Mouse (Mus musculus) liver, postnatal 0 days (tissue): ENCODE measurements at regions not wholly inside any gene's neighbourhood (a gene's known extent, or its start where the extent isn't known, plus 50 kb on each side); places are given as distances from the start of the nearest gene placed in this dataset.

Experiments used
- ATAC-seq: fragments of 200-750 bp; cut with Nextera tagmentation; 2 replicates; pipeline ENCODE4 v1.8.0; 2017; ENCODE audit warnings: mild to moderate bottlenecking, moderate library complexity
- DNase-seq: peaks from one replicate; pipeline ENCODE4 v3.0.0-alpha.2; 2016
- H3K27ac ChIP-seq: fragments of 300-500 bp; sonication (generic); 2 replicates; pipeline ENCODE4 v1.5.1; 2014; ENCODE audit warnings: antibody characterized with exemption, moderate library complexity, mild to moderate bottlenecking, low read depth
- H3K27me3 ChIP-seq: fragments of 300-500 bp; sonication (generic); 2 replicates; pipeline ENCODE4 v1.6.1; 2014; ENCODE audit warnings: low read length, control low read depth, mixed read lengths; ENCODE audit not compliant: insufficient read depth
- H3K36me3 ChIP-seq: fragments of 300-500 bp; sonication (generic); replicated peaks from 2 replicates; pipeline ENCODE4 v1.6.1; 2014; ENCODE audit warnings: mild to moderate bottlenecking, control low read depth, low read length, moderate library complexity, mixed read lengths; ENCODE audit not compliant: insufficient read depth
- H3K4me1 ChIP-seq: fragments of 300-500 bp; sonication (generic); 2 replicates; pipeline ENCODE4 v1.6.1; 2014; ENCODE audit warnings: antibody characterized with exemption, mild to moderate bottlenecking, control low read depth; ENCODE audit not compliant: insufficient read depth
- H3K4me2 ChIP-seq: fragments of 300-500 bp; sonication (generic); 2 replicates; pipeline ENCODE4 v1.6.1; 2014; ENCODE audit warnings: low read depth, mild to moderate bottlenecking, low read length, moderate library complexity, mixed read lengths
- H3K4me3 ChIP-seq: fragments of 300-500 bp; sonication (generic); 2 replicates; pipeline ENCODE4 v1.5.1; 2014; ENCODE audit warnings: low read depth, low read length
- H3K9ac ChIP-seq: fragments of 300-500 bp; sonication (generic); replicated peaks from 2 replicates; pipeline ENCODE4 v1.6.1; 2014; ENCODE audit warnings: mild to moderate bottlenecking, moderate library complexity
- H3K9me3 ChIP-seq: fragments of 300-500 bp; sonication (generic); 2 replicates; pipeline ENCODE4 v1.6.1; 2016; ENCODE audit warnings: mild to moderate bottlenecking, control low read depth, low read length, mixed read lengths
- CTCF ChIP-seq: sonication (generic); IDR thresholded peaks from 2 replicates; pipeline ENCODE4 v1.5.1; 2016; ENCODE audit warnings: antibody characterized with exemption, low read depth
- EP300 ChIP-seq: IDR thresholded peaks from 2 replicates; pipeline ENCODE4 v1.6.1; 2016; ENCODE audit warnings: antibody characterized with exemption, low read depth, mild to moderate bottlenecking
- WGBS: fragments of 180-500 bp; shearing (Covaris S2); extraction: QIAGEN DNeasy Blood & Tissue Kit; methylation state at CpG from one replicate; pipeline ENCODE4 v1.1.7; 2014; ENCODE audit not compliant: insufficient replicate concordance; 5-methylcytosine and 5-hydroxymethylcytosine counted together

GRCm38 (mm10) chr5:28009386-28009785 lies 61.8 kb upstream of the Insig1 start:
- ATAC-seq (peak; percentile 5; the same call in 1 of the 2 replicates), DNase-seq (no peak)
- no peaks in the 10 kb centered on the region for H3K36me3 ChIP-seq
- no peak overlapping the region for H3K4me2 ChIP-seq
- no peak overlapping the region for H3K9ac ChIP-seq
- H3K4me3 ChIP-seq, result no peak overlapping the region
- no peak for TF ChIP-seq CTCF
- TF ChIP-seq EP300, result no peak
- peaks cover 19% of the 10 kb centered on the region; the same call in 1 of the 2 replicates for H3K4me1 ChIP-seq
- no peaks in the 10 kb centered on the region for H3K27me3 ChIP-seq
- H3K9me3 ChIP-seq, result no peaks in the 10 kb centered on the region
- peak overlapping the region; percentile 85 for H3K27ac ChIP-seq
- 81% methylated on average over 4 of the region's 4 CpGs for WGBS

GRCm38 (mm10) chr5:28009871-28010270 lies 61.3 kb upstream of the Insig1 start:
- H3K36me3 ChIP-seq, result no peaks in the 10 kb centered on the region
- H3K4me3 ChIP-seq, result no peak overlapping the region
- DNase-seq (peak; percentile 65), ATAC-seq (peak; percentile 90)
- H3K4me1 ChIP-seq, result peaks cover 15% of the 10 kb centered on the region; the same call in 1 of the 2 replicates
- TF ChIP-seq CTCF (no peak), EP300 (peak; percentile 84)
- H3K27me3 ChIP-seq, result no peaks in the 10 kb centered on the region
- H3K9ac ChIP-seq, result no peak overlapping the region
- no peak overlapping the region for H3K4me2 ChIP-seq
- H3K27ac ChIP-seq, result peak overlapping the region; percentile 85
- no peaks in the 10 kb centered on the region for H3K9me3 ChIP-seq
- WGBS, result 37% methylated on average over 2 of the region's 2 CpGs

- TF ChIP-seq CTCF, result no peak
- TF ChIP-seq EP300, result no peak
- peak; percentile 24 for ATAC-seq
Observed at GRCm38 (mm10) chr5:28010529-28010928, 60.6 kb upstream of the Insig1 start.

GRCm38 (mm10) chr5:28012496-28012895 lies 58.7 kb upstream of the Insig1 start:
- WGBS, result 74% methylated on average over 2 of the region's 2 CpGs
- no peak for ATAC-seq

More at GRCm38 (mm10) chr5:28010529-28010928, 60.6 kb upstream of the Insig1 start:
- DNase-seq, result no peak
- H3K4me3 ChIP-seq, result no peak overlapping the region
- WGBS, result 73% methylated on average over 3 of the region's 3 CpGs
- H3K27me3 ChIP-seq, result no peaks in the 10 kb centered on the region
- no peak overlapping the region for H3K9ac ChIP-seq
- peak overlapping the region; percentile 85 for H3K27ac ChIP-seq
- no peaks in the 10 kb centered on the region for H3K9me3 ChIP-seq
- H3K36me3 ChIP-seq, result no peaks in the 10 kb centered on the region
- no peak overlapping the region for H3K4me2 ChIP-seq
- peaks cover 12% of the 10 kb centered on the region; the same call in 1 of the 2 replicates for H3K4me1 ChIP-seq

GRCm38 (mm10) chr5:28013619-28014273 lies 57.4 kb upstream of the Insig1 start:
- Histone ChIP-seq H3K9me3 (no peaks in the 10 kb centered on the region), H3K27me3 (no peaks in the 10 kb centered on the region), H3K4me2 (no peak overlapping the region), H3K27ac (no peak overlapping the region), H3K4me3 (no peak overlapping the region), H3K9ac (no peak overlapping the region), H3K36me3 (no peaks in the 10 kb centered on the region), H3K4me1 (peaks cover 12% of the 10 kb centered on the region; the same call in 1 of the 2 replicates)
- 32% methylated on average over 6 of the region's 6 CpGs for WGBS
- ATAC-seq (no peak), DNase-seq (no peak)
- TF ChIP-seq EP300 (no peak), CTCF (no peak)

More at GRCm38 (mm10) chr5:28012496-28012895, 58.7 kb upstream of the Insig1 start:
- H3K4me1 ChIP-seq, result peaks cover 12% of the 10 kb centered on the region; the same call in 1 of the 2 replicates
- H3K27me3 ChIP-seq, result no peaks in the 10 kb centered on the region
- no peaks in the 10 kb centered on the region for H3K36me3 ChIP-seq
- H3K4me2 ChIP-seq, result no peak overlapping the region
- H3K27ac ChIP-seq, result no peak overlapping the region
- H3K4me3 ChIP-seq, result no peak overlapping the region
- TF ChIP-seq CTCF, result no peak
- no peak for TF ChIP-seq EP300
- DNase-seq, result no peak
- no peaks in the 10 kb centered on the region for H3K9me3 ChIP-seq
- no peak overlapping the region for H3K9ac ChIP-seq

- Histone ChIP-seq H3K27me3 (no peaks in the 10 kb centered on the region), H3K36me3 (no peaks in the 10 kb centered on the region), H3K4me1 (no peaks in the 10 kb centered on the region), H3K27ac (no peak overlapping the region), H3K9me3 (no peaks in the 10 kb centered on the region), H3K4me3 (no peak overlapping the region), H3K9ac (no peak overlapping the region), H3K4me2 (no peak overlapping the region)
- DNase-seq (no peak), ATAC-seq (no peak)
- TF ChIP-seq EP300 (no peak), CTCF (no peak)
- 41% methylated on average over 3 of the region's 3 CpGs for WGBS
Observed at GRCm38 (mm10) chr5:28019864-28020263, 51.3 kb upstream of the Insig1 start.
